Mouse (Mus musculus) macrophage (primary cell): Measurements from ENCODE around the gene Slc2a3. TPM values are rescaled to one million over a fixed set of nuclear protein-coding genes. Genes with fewer than 3 reads are reported as not detected.

ENCODE experiments used
- H3K27ac ChIP-seq: fragments of 350-480 bp; formaldehyde crosslinking; 2 replicates; pipeline ENCODE4 v1.9.0; 2021
- H3K36me3 ChIP-seq: fragments of 350-480 bp; formaldehyde crosslinking; 2 replicates; pipeline ENCODE4 v1.9.0; 2021; ENCODE audit errors: inconsistent target
- H3K4me3 ChIP-seq: fragments of 350-480 bp; formaldehyde crosslinking; 2 replicates; pipeline ENCODE4 v1.9.0; 2021; ENCODE audit errors: inconsistent target
- H3K79me2 ChIP-seq: fragments of 350-480 bp; formaldehyde crosslinking; 2 replicates; pipeline ENCODE4 v1.9.0; 2021; ENCODE audit errors: inconsistent target
- WGBS: methylation state at CpG from one replicate; pipeline ENCODE4 v1.1.7; 2026; ENCODE audit warnings: inconsistent platforms; ENCODE audit not compliant: missing documents; 5-methylcytosine and 5-hydroxymethylcytosine counted together
- polyA plus RNA-seq: library from polyadenylated mRNA; stranded (reverse); fragments of 250-400 nt; gene quantifications from 3 replicates; pipeline ENCODE4 v1.2.4, GENCODE M21; 2018; ENCODE audit warnings: inconsistent platforms

The Slc2a3 gene
- polyA plus RNA-seq, 1 experiment from 2014 or later: 2.4 TPM

DNA sequence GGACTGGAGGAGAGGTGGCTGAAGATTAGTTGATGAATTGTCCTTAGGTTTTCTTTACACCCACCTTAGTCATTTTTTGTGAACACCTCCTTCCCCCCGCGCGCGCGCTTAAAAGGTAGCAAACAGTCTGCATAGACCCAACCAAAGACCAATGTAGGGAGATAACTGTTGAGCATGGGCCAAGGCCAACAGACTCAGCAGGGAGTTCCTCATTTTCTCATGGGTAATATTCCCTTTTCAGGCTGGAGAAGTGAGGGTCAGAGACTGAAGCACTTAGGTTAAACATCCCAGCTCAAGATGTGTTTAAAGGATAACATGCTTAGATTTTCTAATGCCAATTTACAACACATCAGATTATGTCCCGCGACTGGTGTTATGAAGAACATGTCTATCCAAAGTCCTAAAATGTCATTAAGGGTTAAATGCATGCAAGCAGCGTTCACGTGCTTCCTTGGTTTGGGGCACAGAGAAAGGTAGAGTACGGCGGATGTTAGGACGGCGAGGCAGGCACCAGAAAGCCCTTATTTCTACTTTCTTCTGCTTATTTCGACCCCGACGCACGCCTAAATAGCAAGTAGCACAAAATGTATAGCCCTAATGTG is 37.5 kb downstream of the Slc2a3 start:
- Histone ChIP-seq H3K27ac (no peak overlapping the region), H3K36me3 (no peaks in the 10 kb centered on the region)
- 5% methylated on average over 16 of the region's 17 CpGs for WGBS

DNA sequence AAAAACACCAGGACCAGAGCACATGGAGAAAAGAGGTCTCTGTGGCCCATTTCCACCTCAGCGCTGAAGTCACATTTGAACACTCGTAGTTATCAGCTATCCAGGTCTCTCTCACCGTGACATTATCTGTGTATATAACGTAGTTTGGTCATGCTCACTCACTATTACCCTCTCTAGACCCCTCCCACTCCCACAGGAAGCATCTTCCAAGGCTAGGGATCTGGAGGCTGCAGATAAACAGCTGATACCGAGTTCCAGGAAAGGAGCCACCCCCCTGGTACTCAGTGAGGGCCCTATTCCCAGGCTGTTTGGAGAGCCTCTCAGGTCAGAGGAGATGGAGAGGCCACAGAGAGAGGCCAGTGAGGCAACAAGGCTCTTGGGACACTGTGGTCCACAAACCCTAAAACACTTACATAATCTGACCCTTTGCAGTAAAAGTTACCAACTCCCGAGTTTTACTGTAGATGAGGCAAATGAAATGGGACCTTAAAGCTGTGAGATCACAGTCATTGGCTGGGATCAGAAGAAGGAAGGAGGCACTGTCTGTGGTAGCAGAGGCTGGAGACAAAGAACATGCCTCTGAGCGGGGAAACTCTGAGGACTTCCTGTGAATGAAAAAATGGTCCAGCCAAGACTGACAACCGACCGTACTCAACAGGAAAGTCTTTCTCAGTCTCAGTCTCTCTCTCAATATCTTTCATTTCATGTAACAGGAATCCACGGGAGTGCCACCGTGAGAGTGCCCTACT is 38.3 kb downstream of the Slc2a3 start:
- Histone ChIP-seq H3K4me3 (no peak overlapping the region), H3K27ac (no peak overlapping the region)
- 47% methylated on average over 10 of the region's 11 CpGs for WGBS

More for the DNA sequence above, 37.5 kb downstream of the Slc2a3 start:
- Histone ChIP-seq H3K79me2 (no peaks in the 10 kb centered on the region), H3K4me3 (no peak overlapping the region)

GRCm38 (mm10) chr6:122762480-122762879 is 39.0 kb downstream of the Slc2a3 start:
- H3K36me3 ChIP-seq: no peaks in the 10 kb centered on the region
- no peaks in the 10 kb centered on the region for H3K79me2 ChIP-seq
- no peak overlapping the region for H3K27ac ChIP-seq
- WGBS: 93% methylated on average over 3 of the region's 3 CpGs
- H3K4me3 ChIP-seq: no peak overlapping the region

More for the DNA sequence above, 38.3 kb downstream of the Slc2a3 start:
- no peaks in the 10 kb centered on the region for H3K36me3 ChIP-seq
- no peaks in the 10 kb centered on the region for H3K79me2 ChIP-seq

- Histone ChIP-seq H3K27ac (no peak overlapping the region), H3K79me2 (no peaks in the 10 kb centered on the region), H3K36me3 (no peaks in the 10 kb centered on the region), H3K4me3 (no peak overlapping the region)
Measured at GRCm38 (mm10) chr6:122761901-122762300, 39.5 kb downstream of the Slc2a3 start.

- WGBS: 32% methylated on average over 11 of the region's 11 CpGs
- no peaks in the 10 kb centered on the region for H3K79me2 ChIP-seq
- H3K27ac ChIP-seq: no peak overlapping the region
- H3K36me3 ChIP-seq: no peaks in the 10 kb centered on the region
- no peak overlapping the region for H3K4me3 ChIP-seq
Measured at GRCm38 (mm10) chr6:122761011-122761599, 40.3 kb downstream of the Slc2a3 start.

DNA sequence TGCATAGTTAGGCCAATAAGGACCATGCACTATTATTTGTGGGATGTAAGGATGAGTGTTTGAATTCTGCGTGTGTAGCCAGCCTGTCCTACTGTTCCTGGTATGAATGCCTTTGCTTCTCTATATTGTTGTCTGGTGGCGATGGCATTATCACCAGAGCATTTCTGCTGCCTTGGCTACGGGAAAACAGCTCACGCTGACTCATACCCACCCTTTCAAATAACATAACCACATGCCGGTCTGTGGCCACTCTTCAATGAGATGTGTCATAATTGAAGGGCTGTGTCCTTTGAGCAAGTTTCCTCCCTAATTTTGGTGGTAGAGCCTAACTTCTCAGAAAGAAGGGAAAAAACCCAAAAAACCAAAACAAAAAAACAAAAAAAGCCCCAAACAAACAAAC is 42.7 kb downstream of the Slc2a3 start:
- H3K4me3 ChIP-seq: no peak overlapping the region
- WGBS: 16% methylated on average over 5 of the region's 5 CpGs
- H3K27ac ChIP-seq: no peak overlapping the region
- H3K79me2 ChIP-seq: no peaks in the 10 kb centered on the region
- H3K36me3 ChIP-seq: no peaks in the 10 kb centered on the region

GRCm38 (mm10) chr6:122755913-122756312 is 45.5 kb downstream of the Slc2a3 start:
- Histone ChIP-seq H3K4me3 (no peak overlapping the region), H3K27ac (no peak overlapping the region), H3K79me2 (no peaks in the 10 kb centered on the region), H3K36me3 (no peaks in the 10 kb centered on the region)
- 8% methylated on average over 2 of the region's 2 CpGs for WGBS

DNA sequence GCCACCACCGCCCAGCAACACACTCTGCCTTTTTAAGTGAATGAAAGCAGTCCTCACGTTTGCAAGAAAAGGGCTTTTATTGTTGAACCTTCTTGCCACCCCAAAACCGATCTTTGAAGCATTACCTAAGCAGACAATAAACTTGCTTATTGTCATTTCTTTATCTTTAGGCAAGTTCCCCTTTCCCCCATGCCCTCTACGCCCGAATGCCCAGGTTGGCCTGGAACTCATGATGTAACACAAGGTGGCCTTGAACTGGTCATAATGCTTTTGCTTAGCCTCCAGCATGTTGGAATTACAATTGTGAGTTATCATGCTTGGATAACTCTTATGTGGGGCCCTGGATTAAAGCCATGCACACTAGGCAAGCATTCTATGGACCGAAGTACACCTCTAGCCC is 50.9 kb downstream of the Slc2a3 start:
- WGBS: 90% methylated on average over 6 of the region's 6 CpGs
- H3K79me2 ChIP-seq: no peaks in the 10 kb centered on the region
- H3K4me3 ChIP-seq: no peak overlapping the region
- H3K27ac ChIP-seq: no peak overlapping the region
- H3K36me3 ChIP-seq: no peaks in the 10 kb centered on the region

DNA sequence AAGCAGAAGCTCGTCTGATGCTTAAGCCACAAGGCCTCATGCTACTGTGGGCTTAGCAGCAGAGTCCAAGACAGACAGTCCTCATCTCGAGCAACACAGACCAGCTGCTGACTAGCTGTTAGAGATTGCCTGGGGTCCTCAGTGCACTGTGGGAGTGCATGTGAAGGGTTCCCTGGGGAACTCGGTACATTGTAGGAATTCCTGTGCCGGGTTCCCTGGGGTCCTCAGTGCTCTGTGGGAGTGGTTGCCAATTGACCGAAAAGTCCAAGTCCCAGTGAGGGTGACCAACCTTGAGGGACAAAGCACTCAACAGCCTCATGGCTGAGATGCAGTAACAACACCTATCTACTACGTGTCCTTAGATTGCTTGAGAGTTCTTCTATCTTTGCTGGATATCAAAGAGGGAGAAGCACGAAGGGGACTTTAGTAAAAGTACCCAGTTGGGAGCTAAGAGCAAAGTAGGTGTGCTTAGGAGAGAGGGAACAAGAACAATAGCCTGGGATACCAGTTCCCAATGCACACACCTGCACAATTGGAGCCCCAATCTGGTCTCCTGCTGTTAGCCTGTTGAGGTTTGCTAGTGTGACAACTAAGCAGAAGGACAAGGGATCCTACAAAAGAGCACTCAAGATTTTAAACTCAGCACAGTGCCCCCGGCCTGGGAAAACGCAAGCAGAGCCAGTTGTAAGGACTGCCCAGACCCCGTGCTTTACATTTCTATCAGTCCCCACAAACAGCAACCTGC is 56.8 kb downstream of the Slc2a3 start:
- no peak overlapping the region for H3K4me3 ChIP-seq
- 91% methylated on average over 10 of the region's 10 CpGs for WGBS

GRCm38 (mm10) chr6:122743353-122743752 is 58.1 kb downstream of the Slc2a3 start:
- Histone ChIP-seq H3K79me2 (no peaks in the 10 kb centered on the region), H3K4me3 (no peak overlapping the region)
- 60% methylated on average over 11 of the region's 11 CpGs for WGBS

More for the DNA sequence above, 56.8 kb downstream of the Slc2a3 start:
- Histone ChIP-seq H3K36me3 (no peaks in the 10 kb centered on the region), H3K79me2 (no peaks in the 10 kb centered on the region), H3K27ac (no peak overlapping the region)

DNA sequence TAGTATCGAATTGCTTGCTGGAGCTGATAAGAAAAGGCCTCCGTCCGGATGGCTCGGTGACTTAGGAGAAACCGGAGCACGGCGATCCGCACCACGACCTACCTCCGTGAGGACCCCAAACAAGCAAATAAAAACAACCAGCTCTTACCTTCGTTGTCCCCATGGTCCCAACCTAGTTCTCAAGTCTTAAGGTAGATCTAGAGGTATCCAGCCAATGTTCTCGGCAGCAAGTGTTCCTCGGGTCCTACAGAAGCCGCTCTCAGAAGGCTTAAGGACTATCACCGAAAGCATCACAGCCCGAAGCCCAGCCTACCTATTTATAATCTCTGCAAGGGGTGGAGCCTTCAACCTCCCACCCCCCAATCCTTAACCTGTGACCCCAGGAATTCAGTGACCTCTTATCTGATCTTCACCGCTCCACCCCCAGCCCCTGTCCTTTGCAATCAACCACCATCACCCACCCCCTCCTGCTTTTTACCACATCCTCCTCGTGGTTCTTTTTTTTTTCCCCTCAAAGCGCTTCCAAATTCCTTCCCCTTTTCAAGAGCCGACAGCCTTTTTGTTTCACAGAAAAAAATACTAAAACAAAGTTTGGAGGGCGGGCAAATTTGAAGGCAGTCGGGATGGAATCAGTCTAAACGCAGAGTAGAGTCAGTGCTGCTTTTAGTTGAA is 59.1 kb downstream of the Slc2a3 start:
- Histone ChIP-seq H3K4me3 (peak overlapping the region; percentile 16; the same call in 1 of the 2 replicates), H3K36me3 (no peaks in the 10 kb centered on the region), H3K79me2 (no peaks in the 10 kb centered on the region), H3K27ac (no peak overlapping the region)
- WGBS: 3% methylated on average over 23 of the region's 23 CpGs

More at GRCm38 (mm10) chr6:122743353-122743752, 58.1 kb downstream of the Slc2a3 start:
- Histone ChIP-seq H3K27ac (no peak overlapping the region), H3K36me3 (no peaks in the 10 kb centered on the region)

- Histone ChIP-seq H3K27ac (no peak overlapping the region), H3K36me3 (no peaks in the 10 kb centered on the region), H3K4me3 (peak overlapping the region; percentile 16; the same call in 1 of the 2 replicates), H3K79me2 (no peaks in the 10 kb centered on the region)
- WGBS: 23% methylated on average over 21 of the region's 25 CpGs
Measured at GRCm38 (mm10) chr6:122741460-122742227, 59.8 kb downstream of the Slc2a3 start.

DNA sequence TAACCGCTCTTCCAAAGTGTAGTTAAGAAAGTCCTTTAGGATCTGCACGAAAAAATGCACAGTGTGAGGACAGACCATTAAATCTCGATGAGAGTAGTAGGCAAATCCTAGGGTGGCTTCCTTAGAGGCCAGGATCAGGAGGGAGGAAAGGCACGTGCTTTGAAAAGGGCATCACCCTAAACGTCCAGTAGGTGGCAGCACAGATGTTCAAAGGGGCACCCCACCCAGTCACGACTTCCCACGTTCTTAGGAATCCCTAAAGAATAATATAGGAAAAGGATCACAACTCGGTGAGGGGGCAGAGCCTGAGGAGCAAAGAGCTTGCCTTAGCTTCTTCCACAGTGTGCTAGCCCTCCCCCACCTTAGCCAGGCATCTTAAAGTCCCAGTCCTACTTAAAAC is 61.5 kb downstream of the Slc2a3 start:
- no peak overlapping the region for H3K4me3 ChIP-seq
- WGBS: 19% methylated on average over 8 of the region's 8 CpGs
- H3K27ac ChIP-seq: no peak overlapping the region
- no peaks in the 10 kb centered on the region for H3K79me2 ChIP-seq
- H3K36me3 ChIP-seq: no peaks in the 10 kb centered on the region

- 26% methylated on average over 2 of the region's 2 CpGs for WGBS
- Histone ChIP-seq H3K27ac (no peak overlapping the region), H3K79me2 (no peaks in the 10 kb centered on the region), H3K36me3 (no peaks in the 10 kb centered on the region), H3K4me3 (no peak overlapping the region)
Measured at GRCm38 (mm10) chr6:122719942-122720341, 81.5 kb downstream of the Slc2a3 start.
